Mouse (Mus musculus): ENCODE data around the gene Efr3b.

GRCm38 (mm10) chr12:4082132-4083001, 43.7 kb upstream of the Efr3b start, which contains the start of gene Dnajc27:
- TF ChIP-seq CTCF (IDR thresholded peaks at IDR 0.05; ENCODE audit: low read depth, low read length) (no peak), TAL1 (conservative IDR thresholded peaks at IDR 0.05; ENCODE audit: low read depth, low read length) (no peak), GATA1 (IDR thresholded peaks at IDR 0.05; ENCODE audit: borderline replicate concordance, low read length) (no peak), POLR2AphosphoS5 (IDR thresholded peaks at IDR 0.05; ENCODE audit: insufficient replicate concordance, low read depth, low read length) (no peak)
